Mouse (Mus musculus) stomach, embryonic 14.5 days (tissue): ENCODE measurements around the gene Ndufaf7. TPM values are rescaled to one million over a fixed set of nuclear protein-coding genes. Genes with fewer than 3 reads are reported as not detected.

Source experiments
- ATAC-seq: fragments of 200-750 bp; cut with Nextera tagmentation; 2 replicates; pipeline ENCODE4 v1.8.0; 2017; ENCODE audit warnings: low read depth, moderate TSS enrichment; ENCODE audit not compliant: insufficient number of reproducible peaks, insufficient read depth, low FRiP score
- H3K27ac ChIP-seq: fragments of 300-500 bp; sonication (generic); 2 replicates; pipeline ENCODE4 v1.5.1; 2014; ENCODE audit warnings: mild to moderate bottlenecking, low read length, moderate library complexity, mixed read lengths
- H3K27me3 ChIP-seq: fragments of 300-500 bp; sonication (generic); 2 replicates; pipeline ENCODE4 v1.6.1; 2014; ENCODE audit warnings: low read length, control low read depth, mixed read lengths; ENCODE audit not compliant: control insufficient read depth, insufficient read depth
- H3K36me3 ChIP-seq: fragments of 300-500 bp; sonication (generic); 2 replicates; pipeline ENCODE4 v1.6.1; 2014; ENCODE audit warnings: mild to moderate bottlenecking, control low read depth, low read length, moderate library complexity, mixed read lengths; ENCODE audit not compliant: control insufficient read depth, insufficient read depth
- H3K4me1 ChIP-seq: fragments of 300-500 bp; sonication (generic); 2 replicates; pipeline ENCODE4 v1.6.1; 2014; ENCODE audit warnings: low read length, control low read depth, mixed read lengths; ENCODE audit not compliant: control insufficient read depth, insufficient read depth
- H3K4me2 ChIP-seq: fragments of 300-500 bp; sonication (generic); replicated peaks from 2 replicates; pipeline ENCODE4 v1.6.1; 2014; ENCODE audit warnings: low read depth, low read length, control low read depth
- H3K4me3 ChIP-seq: fragments of 300-500 bp; sonication (generic); 2 replicates; pipeline ENCODE4 v1.5.1; 2014; ENCODE audit warnings: low read depth, low read length, control low read depth
- H3K9ac ChIP-seq: fragments of 300-500 bp; sonication (generic); replicated peaks from 2 replicates; pipeline ENCODE4 v1.6.1; 2014; ENCODE audit warnings: low read depth, mild to moderate bottlenecking, control low read depth, low read length, moderate library complexity, mixed read lengths
- H3K9me3 ChIP-seq: fragments of 300-500 bp; sonication (generic); 2 replicates; pipeline ENCODE4 v1.6.1; 2016; ENCODE audit warnings: low read depth, low read length, control low read depth; ENCODE audit not compliant: control insufficient read depth
- WGBS: fragments of 180-500 bp; shearing (Covaris S2); extraction: QIAGEN DNeasy Blood & Tissue Kit; methylation state at CpG from one replicate; pipeline ENCODE4 v1.1.7; 2014; 5-methylcytosine and 5-hydroxymethylcytosine counted together
- polyA plus RNA-seq: library from polyadenylated mRNA; unstranded; fragments of >200 nt; fragmentation: Nextera tagmentation; extraction: Ambion mirVana; gene quantifications from 2 replicates; pipeline ENCODE4 v1.2.1, GENCODE M21; 2014

The Ndufaf7 gene
- polyA plus RNA-seq, 1 experiment from 2014 or later: 63.8 TPM

DNA sequence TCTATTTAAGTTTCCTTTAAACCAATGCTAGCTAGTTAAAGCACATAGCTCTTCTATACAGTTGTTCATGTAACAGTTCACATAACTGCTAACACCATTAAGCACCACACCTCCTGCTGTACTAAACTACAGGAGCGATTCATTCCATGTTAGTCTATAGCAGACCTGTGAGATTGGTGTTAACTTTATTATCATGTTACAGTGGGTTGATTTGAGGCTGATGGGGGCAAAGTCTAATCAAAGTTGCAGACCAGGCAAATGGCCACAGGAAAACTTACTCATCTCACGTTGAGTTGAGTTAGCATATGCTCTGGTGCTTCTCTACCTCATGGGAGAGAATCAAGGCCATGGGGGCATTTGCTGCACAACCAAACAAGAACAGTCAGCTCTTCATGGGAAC is 27.6 kb upstream of the Ndufaf7 start:
- Histone ChIP-seq H3K27me3 (no peaks in the 10 kb centered on the region), H3K4me2 (no peak overlapping the region), H3K27ac (no peak overlapping the region), H3K4me3 (no peak overlapping the region), H3K36me3 (no peaks in the 10 kb centered on the region), H3K4me1 (no peaks in the 10 kb centered on the region), H3K9me3 (no peaks in the 10 kb centered on the region), H3K9ac (no peak overlapping the region)
- ATAC-seq: no peak
- 75% methylated on average over 2 of the region's 2 CpGs for WGBS

DNA sequence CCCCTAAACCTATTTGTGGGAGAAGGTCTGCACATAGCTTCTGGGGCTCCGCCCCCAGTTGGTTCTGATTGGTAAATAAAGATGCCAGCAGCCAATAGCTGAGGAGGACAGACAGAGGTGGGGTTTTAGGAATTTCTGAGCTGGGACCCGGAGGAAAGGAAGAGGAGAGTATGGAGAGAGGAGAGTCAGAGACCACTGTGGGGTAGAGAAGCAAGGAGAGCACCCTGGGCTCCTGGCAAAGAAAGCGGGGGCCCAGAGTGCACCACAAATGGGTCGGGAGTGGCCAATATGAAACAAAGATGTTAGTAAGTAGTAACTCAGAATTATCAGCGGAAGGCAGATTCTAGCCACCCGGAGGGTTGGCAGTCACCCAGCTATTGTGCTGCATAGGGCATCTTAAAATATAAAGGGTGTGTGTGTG is 24.1 kb upstream of the Ndufaf7 start:
- Histone ChIP-seq H3K4me1 (peaks cover 11% of the 10 kb centered on the region; the same call in 1 of the 2 replicates), H3K4me2 (peak overlapping the region; percentile 27), H3K9ac (no peak overlapping the region), H3K36me3 (no peaks in the 10 kb centered on the region), H3K27me3 (no peaks in the 10 kb centered on the region), H3K4me3 (peak overlapping the region; percentile 12; the same call in 1 of the 2 replicates), H3K9me3 (no peaks in the 10 kb centered on the region), H3K27ac (no peak overlapping the region)
- ATAC-seq: no peak
- 26% methylated on average over 6 of the region's 6 CpGs for WGBS

DNA sequence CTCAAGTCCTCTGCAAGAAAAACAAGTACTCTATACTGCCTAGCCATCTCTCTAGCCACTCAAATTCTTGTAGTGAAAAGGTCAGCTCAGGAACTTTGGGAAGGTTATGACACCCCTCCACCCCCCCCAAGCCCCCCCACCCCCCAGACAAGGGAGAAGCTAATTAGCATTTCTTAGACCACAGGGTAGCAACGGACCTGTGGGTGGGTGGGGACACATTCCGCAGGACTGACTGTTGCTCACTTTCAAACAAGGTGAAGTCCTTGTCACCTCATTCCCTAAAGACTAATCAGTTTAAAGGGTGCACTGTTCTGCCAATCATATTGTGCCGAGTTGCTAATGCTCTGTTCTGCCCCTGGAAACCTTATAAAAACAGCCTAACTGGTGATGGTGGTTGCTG is 23.0 kb upstream of the Ndufaf7 start:
- no peak for ATAC-seq
- Histone ChIP-seq H3K9me3 (no peaks in the 10 kb centered on the region), H3K36me3 (peaks cover 8% of the 10 kb centered on the region; the same call in 1 of the 2 replicates), H3K9ac (no peak overlapping the region), H3K4me2 (no peak overlapping the region), H3K27me3 (no peaks in the 10 kb centered on the region), H3K4me3 (no peak overlapping the region), H3K4me1 (peaks cover 11% of the 10 kb centered on the region; the same call in 1 of the 2 replicates), H3K27ac (no peak overlapping the region)
- 73% methylated on average over 3 of the region's 3 CpGs for WGBS

DNA sequence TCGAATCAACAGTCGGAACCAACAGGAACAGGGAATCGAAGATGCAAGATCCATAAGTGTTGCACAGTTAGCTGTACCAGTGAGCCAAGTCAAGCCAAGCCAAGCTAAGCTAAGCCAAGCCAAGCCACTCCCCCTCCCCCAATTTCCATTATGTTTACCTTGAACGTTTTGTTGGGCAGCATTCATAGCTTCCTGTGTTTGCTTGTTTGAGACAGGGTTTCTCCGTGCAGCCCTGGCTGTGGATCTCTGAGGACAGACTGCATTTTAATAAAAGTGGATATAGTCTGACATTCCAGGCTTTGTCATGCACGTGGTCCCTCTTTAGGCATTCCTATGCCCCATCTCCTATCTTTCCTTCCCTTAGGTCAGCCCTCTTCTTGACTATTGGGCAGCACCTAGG is 21.2 kb upstream of the Ndufaf7 start:
- Histone ChIP-seq H3K4me1 (peaks cover 11% of the 10 kb centered on the region; the same call in 1 of the 2 replicates), H3K4me2 (peak overlapping the region; percentile 65), H3K9me3 (no peaks in the 10 kb centered on the region), H3K36me3 (peaks cover 19% of the 10 kb centered on the region; the same call in 1 of the 2 replicates), H3K27me3 (no peaks in the 10 kb centered on the region), H3K4me3 (peak overlapping the region; percentile 57), H3K9ac (peak overlapping the region; percentile 57; the same call in 1 of the 2 replicates), H3K27ac (peak overlapping the region; percentile 74; the same call in 1 of the 2 replicates)
- WGBS: 48% methylated on average over 6 of the region's 6 CpGs
- ATAC-seq: no peak

DNA sequence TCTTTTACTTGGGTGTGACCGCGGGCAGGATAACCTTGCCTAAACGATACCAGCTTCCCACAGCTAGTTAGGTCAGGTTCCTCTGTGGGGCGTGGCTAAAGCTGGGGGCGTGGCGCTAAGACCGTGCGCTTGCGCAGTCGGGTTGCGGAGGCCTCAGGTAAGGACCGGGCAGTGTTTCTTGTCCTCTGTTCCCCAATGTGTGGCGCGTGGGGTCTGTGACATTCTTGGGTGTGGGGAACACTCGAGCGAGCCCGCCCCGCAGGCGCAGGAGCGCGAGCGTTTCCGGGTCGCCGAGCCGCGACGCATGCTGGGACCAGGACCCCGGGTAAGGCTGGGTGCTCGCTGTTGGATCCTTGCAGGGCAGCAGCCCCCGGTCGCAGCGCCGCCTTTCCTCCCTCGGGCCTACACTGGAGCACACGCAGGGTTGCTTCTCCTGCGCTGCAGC is 20.5 kb upstream of the Ndufaf7 start, which contains the start of gene Cebpzos:
Cebpzos (plus strand) TSS at position 132 of the 445 bp plus-strand sequence.
- under 1% methylated on average over 37 of the region's 37 CpGs for WGBS
- no peaks in the 10 kb centered on the region for H3K27me3 ChIP-seq
- peak within 1 kb of the TSS; percentile 65 for H3K4me2 ChIP-seq
- H3K27ac ChIP-seq: peak within 1 kb of the TSS; percentile 74
- peaks cover 23% of the 10 kb centered on the region; the same call in 1 of the 2 replicates for H3K36me3 ChIP-seq
- H3K4me3 ChIP-seq: peak within 1 kb of the TSS; percentile 57
- peak; percentile 93 for ATAC-seq
- H3K9me3 ChIP-seq: no peaks in the 10 kb centered on the region
- peak within 1 kb of the TSS; percentile 57 for H3K9ac ChIP-seq
- peaks cover 11% of the 10 kb centered on the region; the same call in 1 of the 2 replicates for H3K4me1 ChIP-seq

DNA sequence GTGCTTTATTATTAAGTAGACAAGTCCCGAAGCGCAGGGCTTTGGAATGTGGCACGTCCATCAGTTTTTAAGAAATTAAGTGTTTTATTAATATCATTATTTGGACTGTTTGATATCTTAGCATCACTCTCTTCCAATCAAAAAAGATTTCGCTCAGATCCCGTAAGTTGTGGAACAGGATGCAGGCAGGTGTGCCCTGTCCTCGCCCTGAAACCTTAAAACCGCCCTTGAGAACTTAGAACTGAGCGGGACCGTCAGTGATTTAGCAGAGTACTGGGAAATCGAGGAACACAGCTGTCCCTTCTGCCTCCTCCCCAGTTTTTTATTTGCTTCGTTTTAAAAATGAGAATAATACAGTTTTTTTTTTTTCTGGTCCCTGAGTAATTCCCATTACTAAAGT is 20.0 kb upstream of the Ndufaf7 start:
- Histone ChIP-seq H3K9me3 (no peaks in the 10 kb centered on the region), H3K4me2 (peak overlapping the region; percentile 65), H3K27ac (peak overlapping the region; percentile 74; the same call in 1 of the 2 replicates), H3K4me1 (peaks cover 11% of the 10 kb centered on the region; the same call in 1 of the 2 replicates), H3K27me3 (no peaks in the 10 kb centered on the region), H3K9ac (peak overlapping the region; percentile 57), H3K4me3 (peak overlapping the region; percentile 57), H3K36me3 (peaks cover 29% of the 10 kb centered on the region; the same call in 1 of the 2 replicates)
- ATAC-seq: no peak
- WGBS: 1% methylated on average over 11 of the region's 11 CpGs

DNA sequence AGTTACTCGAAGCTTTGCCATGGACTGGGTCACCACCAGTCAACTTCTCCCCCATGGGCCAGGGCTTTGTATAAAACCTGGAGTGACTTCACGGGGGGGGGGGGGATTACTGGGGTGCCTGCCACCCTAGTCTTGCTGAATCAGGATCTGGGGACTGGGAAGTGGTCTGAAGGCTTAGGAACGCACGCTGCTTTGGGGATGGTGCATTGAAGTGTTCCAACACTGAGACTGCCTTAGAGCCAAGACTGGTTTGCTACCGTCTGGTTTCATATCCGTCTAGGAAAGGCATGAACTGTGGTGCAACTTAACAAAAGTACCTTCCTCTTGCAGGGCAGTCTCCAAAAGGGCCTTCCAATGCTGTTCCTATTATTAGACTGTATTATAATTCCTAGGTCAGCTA is 19.2 kb upstream of the Ndufaf7 start:
- Histone ChIP-seq H3K27ac (no peak overlapping the region), H3K4me2 (peak overlapping the region; percentile 65), H3K27me3 (no peaks in the 10 kb centered on the region), H3K9me3 (no peaks in the 10 kb centered on the region), H3K9ac (no peak overlapping the region), H3K4me1 (peaks cover 11% of the 10 kb centered on the region; the same call in 1 of the 2 replicates), H3K36me3 (peaks cover 36% of the 10 kb centered on the region), H3K4me3 (no peak overlapping the region; the same call in 1 of the 2 replicates)
- no peak for ATAC-seq
- 51% methylated on average over 6 of the region's 6 CpGs for WGBS

DNA sequence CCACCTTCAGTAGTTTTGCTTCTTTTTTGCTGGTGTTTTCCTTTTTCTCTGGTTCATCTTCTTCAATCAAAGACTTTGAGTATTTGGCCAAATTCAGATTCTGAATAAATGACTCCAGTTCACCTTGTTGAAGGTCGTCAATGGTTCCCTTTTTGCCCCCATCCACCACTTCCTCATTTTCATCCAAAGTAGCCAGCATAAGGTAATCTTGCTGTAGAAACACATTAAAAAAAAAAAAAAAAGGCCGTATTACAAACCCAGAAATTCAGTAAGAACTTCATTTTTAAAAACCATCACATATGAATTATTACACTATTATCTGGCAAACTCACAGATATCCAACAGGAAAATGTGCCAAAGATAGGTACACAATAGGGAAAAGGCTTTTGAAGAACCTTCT is 1.1 kb upstream of the Ndufaf7 start:
- no peak for ATAC-seq
- Histone ChIP-seq H3K36me3 (peaks cover 39% of the 10 kb centered on the region), H3K27me3 (no peaks in the 10 kb centered on the region), H3K27ac (no peak overlapping the region), H3K4me3 (peak overlapping the region; percentile 93), H3K9me3 (no peaks in the 10 kb centered on the region), H3K4me2 (peak overlapping the region; percentile 66), H3K9ac (peak overlapping the region; percentile 74; the same call in 1 of the 2 replicates), H3K4me1 (peaks cover 5% of the 10 kb centered on the region; the same call in 1 of the 2 replicates)
- 77% methylated on average over 2 of the region's 2 CpGs for WGBS
